Mouse (Mus musculus): Measurements from ENCODE around the gene Glod4. TPM values are rescaled to one million over a fixed set of nuclear protein-coding genes. Genes with fewer than 3 reads are reported as not detected.

The Glod4 gene
- polyA plus RNA-seq, 1 experiment from 2014 or later, result 134 TPM

DNA sequence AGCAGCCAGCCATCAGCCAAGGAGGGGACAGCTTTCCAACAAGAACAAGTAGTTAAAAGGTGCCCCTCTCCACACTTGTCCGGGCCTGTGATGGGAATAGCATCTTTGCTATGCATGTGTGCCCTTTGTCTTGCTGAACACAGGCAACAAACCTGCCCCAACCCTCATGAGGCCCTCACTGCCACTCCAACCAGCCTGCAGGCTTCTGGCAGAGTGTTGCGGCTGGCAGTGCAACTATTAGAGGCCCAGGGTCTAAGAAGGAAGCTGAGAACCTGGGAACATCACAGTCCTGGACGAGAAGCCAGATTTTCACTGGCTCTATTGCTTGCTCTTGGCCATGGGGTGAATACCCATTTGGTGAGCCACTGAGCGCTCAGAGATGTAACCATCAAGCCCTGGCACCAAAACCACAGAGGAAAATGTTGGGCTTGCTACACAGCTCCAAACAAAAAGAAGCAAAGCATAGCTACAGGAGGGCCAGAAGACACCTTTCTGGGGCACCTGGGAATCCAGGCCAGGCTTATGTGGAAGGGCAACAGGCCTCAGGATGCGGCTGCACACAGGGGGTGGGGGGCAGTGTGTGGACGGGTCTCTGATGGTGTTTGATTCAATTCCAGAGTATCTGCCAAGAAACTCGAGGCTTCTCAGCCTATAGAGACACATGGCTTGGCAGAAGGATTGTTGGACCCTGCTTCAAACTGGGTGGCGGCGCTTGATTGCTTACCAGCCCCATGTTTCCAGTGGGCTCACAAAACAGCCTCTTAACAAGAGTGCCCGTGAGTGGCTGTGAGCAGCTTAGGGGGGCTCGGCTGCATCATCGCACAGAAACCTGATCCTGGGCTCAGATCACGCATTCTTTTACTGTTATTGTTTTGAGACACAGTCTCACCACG lies 35.7 kb upstream of the Glod4 start:
- Histone ChIP-seq H3K4me3 (no peak overlapping the region), H3K27ac (peak overlapping the region; percentile 62)
- no peak for DNase-seq (ENCODE audit: extremely low spot score, low spot score)

GRCm38 (mm10) chr11:76272440-76272839 lies 28.9 kb upstream of the Glod4 start:
- peaks cover 18% of the 10 kb centered on the region for H3K4me1 ChIP-seq
- DNase-seq (ENCODE audit: extremely low spot score, low spot score), result no peak
- no peak overlapping the region for H3K4me3 ChIP-seq
- peaks cover 3% of the 10 kb centered on the region; the same call in 1 of the 2 replicates for H3K27me3 ChIP-seq (ENCODE audit: poor library complexity, severe bottlenecking)
- peaks cover 69% of the 10 kb centered on the region for H3K36me3 ChIP-seq (replicated peaks)
- no peak overlapping the region for H3K27ac ChIP-seq
- no peaks in the 10 kb centered on the region for H3K9me3 ChIP-seq
- 89% methylated on average over 4 of the region's 4 CpGs for WGBS

More for the DNA sequence above, 35.7 kb upstream of the Glod4 start:
- peaks cover 4% of the 10 kb centered on the region for H3K9me3 ChIP-seq
- peaks cover 42% of the 10 kb centered on the region for H3K36me3 ChIP-seq (replicated peaks)
- no peaks in the 10 kb centered on the region for H3K27me3 ChIP-seq (ENCODE audit: poor library complexity, severe bottlenecking)
- WGBS, result 60% methylated on average over 14 of the region's 14 CpGs
- H3K4me1 ChIP-seq, result peaks cover 19% of the 10 kb centered on the region

- no peak overlapping the region for H3K4me3 ChIP-seq
- H3K27me3 ChIP-seq (ENCODE audit: poor library complexity, severe bottlenecking), result peaks cover 25% of the 10 kb centered on the region
- no peak for DNase-seq (ENCODE audit: extremely low spot score, low spot score)
- H3K27ac ChIP-seq, result peak overlapping the region; percentile 82
- peaks cover 52% of the 10 kb centered on the region for H3K4me1 ChIP-seq
- H3K36me3 ChIP-seq (replicated peaks), result peaks cover 61% of the 10 kb centered on the region
- WGBS, result 50% methylated on average over 6 of the region's 6 CpGs
- no peaks in the 10 kb centered on the region for H3K9me3 ChIP-seq
Measured at GRCm38 (mm10) chr11:76268521-76269065, 25.1 kb upstream of the Glod4 start.

GRCm38 (mm10) chr11:76268001-76268459 lies 24.5 kb upstream of the Glod4 start:
- peak overlapping the region; percentile 82 for H3K27ac ChIP-seq
- H3K4me1 ChIP-seq, result peaks cover 57% of the 10 kb centered on the region
- 10% methylated on average over 5 of the region's 5 CpGs for WGBS
- H3K36me3 ChIP-seq (replicated peaks), result peaks cover 56% of the 10 kb centered on the region
- H3K27me3 ChIP-seq (ENCODE audit: poor library complexity, severe bottlenecking), result peaks cover 25% of the 10 kb centered on the region
- no peaks in the 10 kb centered on the region for H3K9me3 ChIP-seq
- no peak for DNase-seq (ENCODE audit: extremely low spot score, low spot score)
- no peak overlapping the region for H3K4me3 ChIP-seq

GRCm38 (mm10) chr11:76267550-76267949 lies 24.0 kb upstream of the Glod4 start:
- Histone ChIP-seq H3K4me3 (no peak overlapping the region), H3K9me3 (no peaks in the 10 kb centered on the region), H3K27me3 (ENCODE audit: poor library complexity, severe bottlenecking) (peaks cover 25% of the 10 kb centered on the region), H3K4me1 (peaks cover 62% of the 10 kb centered on the region), H3K27ac (peak overlapping the region; percentile 82), H3K36me3 (replicated peaks) (peaks cover 55% of the 10 kb centered on the region)
- no peak for DNase-seq (ENCODE audit: extremely low spot score, low spot score)
- WGBS, result 42% methylated on average over 7 of the region's 7 CpGs

DNA sequence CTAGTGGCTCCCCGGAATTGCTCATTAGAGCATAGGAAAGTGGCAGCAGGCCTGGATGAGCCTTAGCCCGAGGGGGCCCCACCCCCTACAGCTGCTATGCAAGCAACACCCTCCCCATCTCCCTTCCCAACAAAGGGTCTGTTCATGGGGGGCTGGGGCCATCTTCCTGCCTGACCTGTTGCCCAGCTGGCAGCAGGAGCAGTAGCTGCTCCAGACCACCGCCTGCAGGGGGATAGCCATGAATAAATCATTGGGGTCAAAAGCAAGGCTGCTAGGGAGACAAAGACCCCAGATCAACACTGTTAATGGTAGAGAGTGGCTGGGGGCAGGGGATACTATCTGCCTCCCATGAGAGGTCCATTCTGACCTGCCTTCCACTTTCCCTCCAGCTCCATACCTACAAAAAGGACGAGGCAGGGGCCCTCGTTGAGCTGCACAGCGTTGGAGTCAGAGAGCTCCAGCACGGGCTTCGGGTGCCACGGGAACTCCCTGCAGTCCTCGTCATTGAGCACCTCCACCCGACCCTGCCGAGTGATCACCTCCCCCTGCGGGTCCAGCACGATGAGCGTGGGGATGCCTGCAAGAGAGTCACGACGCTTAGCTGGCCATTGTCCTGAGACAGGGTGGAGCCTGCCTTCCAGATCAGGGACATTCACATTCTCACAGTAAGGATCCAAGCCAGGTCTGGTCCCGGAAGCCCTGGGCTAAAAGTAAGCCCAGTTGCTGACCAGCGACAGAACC lies 19.3 kb upstream of the Glod4 start:
- peak overlapping the region; percentile 16; the same call in 1 of the 2 replicates for H3K4me3 ChIP-seq
- peaks cover 90% of the 10 kb centered on the region for H3K4me1 ChIP-seq
- H3K27me3 ChIP-seq (ENCODE audit: poor library complexity, severe bottlenecking), result peaks cover 21% of the 10 kb centered on the region

DNA sequence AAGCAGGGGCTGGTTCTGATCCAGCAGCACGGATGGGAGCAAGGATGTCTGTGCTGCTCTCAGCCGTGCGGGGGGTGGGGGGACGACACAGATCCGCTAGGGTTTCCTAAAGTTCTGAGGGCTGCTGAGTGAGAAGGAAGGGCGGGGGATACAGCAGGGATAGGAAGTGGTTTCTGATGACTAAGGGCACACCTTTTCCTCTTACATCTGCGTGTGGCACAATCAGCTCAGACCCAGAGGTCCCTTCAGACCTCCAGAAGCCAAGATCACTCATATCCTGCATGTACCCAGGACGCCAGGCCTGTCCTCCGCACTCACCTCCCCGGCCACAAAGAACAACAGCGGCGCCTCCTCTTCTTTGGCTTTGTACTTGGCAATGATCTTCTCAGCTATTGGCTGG lies 17.7 kb upstream of the Glod4 start:
- Histone ChIP-seq H3K27ac (peak overlapping the region; percentile 82), H3K27me3 (ENCODE audit: poor library complexity, severe bottlenecking) (peaks cover 13% of the 10 kb centered on the region), H3K4me1 (peaks cover 87% of the 10 kb centered on the region), H3K4me3 (no peak overlapping the region), H3K36me3 (replicated peaks) (peaks cover 82% of the 10 kb centered on the region), H3K9me3 (no peaks in the 10 kb centered on the region)
- 70% methylated on average over 12 of the region's 12 CpGs for WGBS
- no peak for DNase-seq (ENCODE audit: extremely low spot score, low spot score)

More for the DNA sequence above, 19.3 kb upstream of the Glod4 start:
- WGBS, result 12% methylated on average over 19 of the region's 19 CpGs
- Histone ChIP-seq H3K36me3 (replicated peaks) (peaks cover 71% of the 10 kb centered on the region), H3K27ac (peak overlapping the region; percentile 82), H3K9me3 (no peaks in the 10 kb centered on the region)
- DNase-seq (ENCODE audit: extremely low spot score, low spot score), result no peak

DNA sequence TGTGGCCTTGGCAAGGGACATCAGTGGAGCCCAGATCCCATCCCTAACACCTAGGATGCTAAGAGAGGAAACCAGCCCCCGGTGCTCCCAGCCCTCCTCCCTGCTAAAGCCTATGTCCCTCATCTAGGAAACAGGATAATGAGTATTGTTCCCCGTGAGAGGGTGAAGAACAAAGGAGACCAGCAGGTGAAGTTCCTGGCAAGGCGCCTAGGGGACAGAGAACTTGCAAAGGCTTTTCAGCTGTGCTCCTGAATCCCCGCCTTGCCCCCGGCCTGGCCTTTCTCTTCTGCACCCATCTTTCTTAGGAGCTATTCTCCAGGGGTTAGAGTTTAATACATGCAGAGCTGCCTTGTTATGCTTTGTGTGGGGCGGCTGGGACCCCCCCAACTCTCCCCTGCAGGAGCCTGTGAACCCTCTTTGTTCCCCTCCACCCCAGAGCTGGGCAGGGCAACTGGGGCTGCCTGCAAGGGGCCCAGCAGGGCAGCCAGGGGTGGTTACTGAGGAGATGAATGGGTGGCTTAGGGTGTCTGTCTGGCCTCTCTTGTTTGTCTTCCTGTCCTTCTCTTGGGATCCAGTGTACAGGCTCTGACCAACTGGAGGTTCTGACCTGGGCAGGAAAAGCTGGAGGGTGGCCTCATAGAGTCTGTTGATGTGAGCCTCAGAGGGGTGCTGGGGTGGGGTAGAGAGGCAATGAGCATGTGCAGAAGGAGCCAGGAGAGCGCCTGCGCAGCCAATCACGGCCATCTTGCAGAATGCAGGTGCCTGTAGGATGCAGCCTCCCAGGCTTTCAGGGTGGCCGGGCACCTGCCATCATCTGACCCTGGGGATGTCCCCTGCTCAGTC lies 16.9 kb upstream of the Glod4 start:
- Histone ChIP-seq H3K27ac (peak overlapping the region; percentile 82), H3K4me1 (peaks cover 88% of the 10 kb centered on the region), H3K4me3 (no peak overlapping the region), H3K36me3 (replicated peaks) (peaks cover 83% of the 10 kb centered on the region), H3K27me3 (ENCODE audit: poor library complexity, severe bottlenecking) (peaks cover 7% of the 10 kb centered on the region; the same call in 1 of the 2 replicates), H3K9me3 (no peaks in the 10 kb centered on the region)
- WGBS, result 43% methylated on average over 10 of the region's 10 CpGs
- DNase-seq (ENCODE audit: extremely low spot score, low spot score), result no peak

DNA sequence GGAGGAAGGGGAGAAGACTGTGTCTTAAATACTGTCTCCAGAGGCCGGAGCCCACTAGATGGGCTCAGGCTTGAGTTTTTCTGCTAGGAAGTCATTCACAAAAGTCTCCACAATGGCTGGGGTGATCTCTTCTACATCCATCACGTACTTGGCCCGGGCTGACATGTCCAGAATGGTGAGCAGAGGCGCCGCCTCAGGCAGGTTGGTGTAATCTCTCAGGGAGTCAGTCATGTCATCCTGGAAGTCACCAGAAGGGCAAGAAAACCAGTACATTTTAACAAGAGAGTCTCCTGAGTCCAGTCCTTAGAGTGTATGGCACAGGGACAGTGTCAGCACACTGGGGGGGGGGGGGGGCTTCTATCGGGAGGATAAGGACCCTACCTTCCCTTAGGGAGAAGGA lies 15.0 kb upstream of the Glod4 start:
- Histone ChIP-seq H3K4me1 (peaks cover 85% of the 10 kb centered on the region), H3K27ac (no peak overlapping the region), H3K4me3 (no peak overlapping the region), H3K27me3 (ENCODE audit: poor library complexity, severe bottlenecking) (no peaks in the 10 kb centered on the region), H3K36me3 (replicated peaks) (peaks cover 85% of the 10 kb centered on the region), H3K9me3 (no peaks in the 10 kb centered on the region)
- DNase-seq (ENCODE audit: extremely low spot score, low spot score), result no peak
- WGBS, result 93% methylated on average over 6 of the region's 6 CpGs

GRCm38 (mm10) chr11:76257386-76257785 lies 13.9 kb upstream of the Glod4 start:
- DNase-seq (ENCODE audit: extremely low spot score, low spot score), result no peak
- 85% methylated on average over 4 of the region's 4 CpGs for WGBS
- Histone ChIP-seq H3K4me3 (no peak overlapping the region), H3K27me3 (ENCODE audit: poor library complexity, severe bottlenecking) (no peaks in the 10 kb centered on the region), H3K9me3 (no peaks in the 10 kb centered on the region), H3K27ac (peak overlapping the region; percentile 6; the same call in 1 of the 2 replicates), H3K4me1 (peaks cover 80% of the 10 kb centered on the region), H3K36me3 (replicated peaks) (peaks cover 80% of the 10 kb centered on the region)

DNA sequence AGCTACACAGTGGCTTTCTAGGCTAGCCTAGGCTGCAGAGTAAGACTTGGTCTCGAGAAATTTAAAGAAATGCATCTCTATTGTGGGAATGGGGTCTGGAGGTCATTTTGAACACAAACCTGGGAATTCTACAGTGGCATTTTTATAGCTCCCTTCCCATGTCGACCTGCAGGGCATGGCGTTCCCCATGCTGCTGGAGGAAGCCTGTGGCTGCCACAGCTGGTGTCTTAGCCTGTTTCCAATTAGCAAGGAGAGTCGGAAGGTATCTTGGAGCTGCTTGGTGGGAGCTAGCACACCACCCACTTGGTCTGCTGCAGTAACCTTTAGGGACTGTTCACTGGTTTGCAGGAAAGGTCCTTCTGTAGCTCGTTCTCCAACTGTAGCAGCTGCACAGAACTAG lies 12.6 kb upstream of the Glod4 start:
- H3K27me3 ChIP-seq (ENCODE audit: poor library complexity, severe bottlenecking), result no peaks in the 10 kb centered on the region
- H3K4me1 ChIP-seq, result peaks cover 72% of the 10 kb centered on the region
- no peak for DNase-seq (ENCODE audit: extremely low spot score, low spot score)
- peak overlapping the region; percentile 40 for H3K27ac ChIP-seq
- peaks cover 71% of the 10 kb centered on the region for H3K36me3 ChIP-seq (replicated peaks)
- no peaks in the 10 kb centered on the region for H3K9me3 ChIP-seq
- H3K4me3 ChIP-seq, result no peak overlapping the region
- WGBS, result 54% methylated on average over 5 of the region's 5 CpGs
